Comparison of ENCODE assay signal across 8 mouse cellular contexts in genomic region chr12:105705799-105706487, GRCm38 (mm10). TPM values are rescaled to one million over a fixed set of nuclear protein-coding genes. Genes with fewer than 3 reads are reported as not detected.
DNase-seq lines count a peak whose midpoint lies in the region; ATAC-seq and TF ChIP-seq lines count a peak whose summit lies in the region.

TSS of gene Ak7 (plus strand) at chr12:105705976.

- H3K4me3 ChIP-seq in hindbrain, postnatal 0 days (ENCODE audit: low read length) = no peak within 1 kb of the TSS
- H3K4me3 ChIP-seq in liver, embryonic 13.5 days (replicated peaks) = peak within 1 kb of the TSS; percentile 27
- no peak within 1 kb of the TSS for H3K4me3 ChIP-seq in neural tube, embryonic 12.5 days

- no peak within 1 kb of the TSS for H3K27ac ChIP-seq in hindbrain, postnatal 0 days
- no peak within 1 kb of the TSS for H3K27ac ChIP-seq in liver, embryonic 13.5 days
- H3K27ac ChIP-seq in neural tube, embryonic 12.5 days = no peak within 1 kb of the TSS

- peak; percentile 76; the same call in 1 of the 2 replicates for ATAC-seq in hindbrain, postnatal 0 days
- ATAC-seq in liver, embryonic 13.5 days (ENCODE audit: low read depth) = peak; percentile 99
- peak; percentile 75 for ATAC-seq in neural tube, embryonic 12.5 days (ENCODE audit: low FRiP score, low read depth)

- peak; percentile 13 for DNase-seq in cerebellum, adult 9-11 months
- no peak for DNase-seq in cerebellum, postnatal 36 days
- DNase-seq in brain, embryonic 14.5 days (ENCODE audit: low read depth) = peak; percentile 50
- peak; percentile 68 for DNase-seq in gastrocnemius, postnatal 10 days
- peak; percentile 48 for DNase-seq in hindbrain, postnatal 0 days (ENCODE audit: low spot score)
- DNase-seq in liver, embryonic 13.5 days = peak; percentile 95
- peak; percentile 48 for DNase-seq in thymus, postnatal 25 days

- H3K27me3 ChIP-seq in hindbrain, postnatal 0 days (ENCODE audit: insufficient read depth, low read length) = no peaks in the 10 kb centered on the region
- 0 out of 2 replicates have a peak, but pooled peaks cover 5% of the 10 kb centered on the region for H3K27me3 ChIP-seq in liver, embryonic 13.5 days
- no peaks in the 10 kb centered on the region for H3K27me3 ChIP-seq in neural tube, embryonic 12.5 days (replicated peaks)

- no peaks in the 10 kb centered on the region for H3K9me3 ChIP-seq in hindbrain, postnatal 0 days (ENCODE audit: low read length)
- no peaks in the 10 kb centered on the region for H3K9me3 ChIP-seq in liver, embryonic 13.5 days (replicated peaks)
- no peaks in the 10 kb centered on the region for H3K9me3 ChIP-seq in neural tube, embryonic 12.5 days

- no peaks in the 10 kb centered on the region for H3K4me1 ChIP-seq in hindbrain, postnatal 0 days (ENCODE audit: insufficient read depth, low read length)
- H3K4me1 ChIP-seq in liver, embryonic 13.5 days (replicated peaks) = peaks cover 14% of the 10 kb centered on the region
- peaks cover 10% of the 10 kb centered on the region; the same call in 1 of the 2 replicates for H3K4me1 ChIP-seq in neural tube, embryonic 12.5 days

- H3K9ac ChIP-seq in hindbrain, postnatal 0 days (replicated peaks; ENCODE audit: low read length) = no peak within 1 kb of the TSS
- peak within 1 kb of the TSS; percentile 17; the same call in 1 of the 2 replicates for H3K9ac ChIP-seq in liver, embryonic 13.5 days
- H3K9ac ChIP-seq in neural tube, embryonic 12.5 days = no peak within 1 kb of the TSS

- peaks cover 9% of the 10 kb centered on the region; the same call in 1 of the 2 replicates for H3K36me3 ChIP-seq in hindbrain, postnatal 0 days (ENCODE audit: insufficient read depth, low read length)
- no peaks in the 10 kb centered on the region for H3K36me3 ChIP-seq in liver, embryonic 13.5 days
- H3K36me3 ChIP-seq in neural tube, embryonic 12.5 days = peaks cover 15% of the 10 kb centered on the region

- no peak for TF ChIP-seq POLR2A in brain, embryonic 14.5 days (IDR thresholded peaks at IDR 0.05; ENCODE audit: borderline replicate concordance, extremely low read depth, insufficient read depth, insufficient read length, poor library complexity, severe bottlenecking)

- TF ChIP-seq CTCF in brain, embryonic 14.5 days (IDR thresholded peaks at IDR 0.05; ENCODE audit: borderline replicate concordance, extremely low read depth, insufficient read depth, insufficient read length) = no peak
- TF ChIP-seq CTCF in hindbrain, postnatal 0 days (IDR thresholded peaks at IDR 0.05; ENCODE audit: low read depth) = no peak

- peak within 1 kb of the TSS; percentile 25; the same call in 1 of the 2 replicates for H3K4me2 ChIP-seq in hindbrain, postnatal 0 days (ENCODE audit: low read depth, low read length)
- H3K4me2 ChIP-seq in liver, embryonic 13.5 days = peak within 1 kb of the TSS; percentile 63
- H3K4me2 ChIP-seq in neural tube, embryonic 12.5 days (replicated peaks) = peak within 1 kb of the TSS; percentile 45

- 15% methylated on average over 22 of the region's 22 CpGs for WGBS in hindbrain, postnatal 0 days
- 9% methylated on average over 22 of the region's 22 CpGs for WGBS in liver, embryonic 13.5 days (ENCODE audit: insufficient replicate concordance)
- 9% methylated on average over 22 of the region's 22 CpGs for WGBS in neural tube, embryonic 12.5 days

RNA-seq across cellular contexts. Expression of gene Ak7, which starts in this region (rescaled TPM):
- 1.7 and 3.6 TPM in 2 replicates for polyA plus RNA-seq in brain, embryonic 14.5 days (2012; rRNA removed)
- not detected for total RNA-seq in gastrocnemius, postnatal 10 days (2021)
- 1.3 and 2.2 TPM in 2 replicates for total RNA-seq in hindbrain, postnatal 0 days (2014; rRNA removed)
- polyA plus RNA-seq in hindbrain, postnatal 0 days (2015; fragmentation: Nextera tagmentation; extraction: Ambion mirVana) = 1.4 and 1.8 TPM in 2 replicates
- 0.03 and 0.07 TPM in 2 replicates for polyA plus RNA-seq in liver, embryonic 13.5 days (2015; fragmentation: Nextera tagmentation; extraction: Ambion mirVana)
- 0.70 and 0.86 TPM in 2 replicates for polyA plus RNA-seq in neural tube, embryonic 12.5 days (2016; fragmentation: Nextera tagmentation; extraction: Ambion mirVana)

Comparison
In these comparisons a context has a peak if more than half of its experiments do, and no peak if none do; other contexts are left out.
1. DNase-seq: peak in cerebellum, adult 9-11 months (single experiment), brain, embryonic 14.5 days (single experiment), hindbrain, postnatal 0 days (single experiment) and thymus, postnatal 25 days (single experiment); none in cerebellum, postnatal 36 days (0 of 2).
2. Peak in DNase-seq in gastrocnemius, postnatal 10 days; RNA of the gene not detected or under 1 TPM.
3. Peak in DNase-seq, ATAC-seq, H3K4me3 ChIP-seq, H3K9ac ChIP-seq and H3K4me2 ChIP-seq in liver, embryonic 13.5 days; RNA of the gene not detected or under 1 TPM.
4. Peak in ATAC-seq and H3K4me2 ChIP-seq in neural tube, embryonic 12.5 days; RNA of the gene not detected or under 1 TPM.
5. Peak in every context shown above with its lines, with median percentiles within 50 percentile points of each other: ATAC-seq and H3K4me2 ChIP-seq.